Comparison of ENCODE assay signal across 11 mouse cellular contexts in the genomic region with DNA sequence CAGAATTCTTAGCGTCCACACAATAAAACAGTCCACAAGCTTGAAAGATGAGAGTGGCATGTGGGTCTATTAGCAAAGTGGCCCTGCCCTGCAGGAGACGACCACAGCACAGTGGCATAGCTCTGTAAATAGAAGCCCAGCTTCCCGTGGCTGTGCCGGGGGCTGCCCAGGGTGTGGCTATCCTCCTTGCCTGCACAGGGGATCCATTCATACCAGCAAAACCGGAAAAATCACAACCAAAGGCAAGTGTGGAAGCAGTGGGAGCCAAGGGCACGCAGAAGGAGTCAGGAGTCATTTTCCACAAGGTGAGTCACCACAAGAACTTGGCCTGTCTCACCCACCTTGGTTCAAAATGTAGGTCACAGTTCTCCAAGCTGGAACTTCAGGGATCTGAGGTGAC. TPM values are rescaled to one million over a fixed set of nuclear protein-coding genes. Genes with fewer than 3 reads are reported as not detected.
DNase-seq lines count a peak whose midpoint lies in the region; ATAC-seq and TF ChIP-seq lines count a peak whose summit lies in the region.
"Had no signal": no experiment of that assay in that cellular context is flagged by ENCODE, and none has a peak within 500 bp of the region (broad histone marks: within the 10 kb centered on the region; RNA-seq: fewer than 3 reads in every experiment).

No protein-coding gene starts in this region.

- no peak overlapping the region for H3K4me3 ChIP-seq in lung, postnatal 0 days (ENCODE audit: low read depth, low read length)
- no peak overlapping the region for H3K4me3 ChIP-seq in hindbrain, embryonic 16.5 days (ENCODE audit: low read length)
- H3K4me3 ChIP-seq in midbrain, embryonic 13.5 days (replicated peaks) = no peak overlapping the region
- H3K4me3 ChIP-seq: erythroblast, embryonic 14.5 days had no signal

- no peak overlapping the region for H3K9ac ChIP-seq in lung, postnatal 0 days (replicated peaks; ENCODE audit: low read depth)
- no peak overlapping the region for H3K9ac ChIP-seq in hindbrain, embryonic 16.5 days (ENCODE audit: low read depth, low read length)
- H3K9ac ChIP-seq in midbrain, embryonic 13.5 days (replicated peaks) = no peak overlapping the region

- no peaks in the 10 kb centered on the region for H3K9me3 ChIP-seq in lung, postnatal 0 days (ENCODE audit: low read length)
- H3K9me3 ChIP-seq in hindbrain, embryonic 16.5 days (ENCODE audit: control insufficient read depth, low read length) = no peaks in the 10 kb centered on the region
- H3K9me3 ChIP-seq in midbrain, embryonic 13.5 days = no peaks in the 10 kb centered on the region

- ATAC-seq in lung, postnatal 0 days = peak; percentile 48
- ATAC-seq in hindbrain, embryonic 16.5 days = no peak
- no peak for ATAC-seq in midbrain, embryonic 13.5 days

- H3K4me1 ChIP-seq in lung, postnatal 0 days (ENCODE audit: insufficient read depth, low read depth, low read length) = peaks cover 14% of the 10 kb centered on the region; the same call in 1 of the 2 replicates
- H3K4me1 ChIP-seq in hindbrain, embryonic 16.5 days (ENCODE audit: control insufficient read depth, insufficient read depth, low read depth, low read length) = no peaks in the 10 kb centered on the region; the same call in 1 of the 2 replicates
- no peaks in the 10 kb centered on the region for H3K4me1 ChIP-seq in midbrain, embryonic 13.5 days (replicated peaks)

- H3K4me2 ChIP-seq in lung, postnatal 0 days (replicated peaks; ENCODE audit: low read depth, low read length) = no peak overlapping the region
- H3K4me2 ChIP-seq in hindbrain, embryonic 16.5 days (ENCODE audit: low read length) = no peak overlapping the region; the same call in 1 of the 2 replicates
- no peak overlapping the region for H3K4me2 ChIP-seq in midbrain, embryonic 13.5 days (replicated peaks)

- TF ChIP-seq EP300 in lung, postnatal 0 days (IDR thresholded peaks at IDR 0.05) = no peak

- no peaks in the 10 kb centered on the region for H3K27me3 ChIP-seq in lung, postnatal 0 days (replicated peaks; ENCODE audit: insufficient read depth, low read length)
- no peaks in the 10 kb centered on the region for H3K27me3 ChIP-seq in hindbrain, embryonic 16.5 days (replicated peaks; ENCODE audit: control insufficient read depth, insufficient read depth, low read length)
- H3K27me3 ChIP-seq in midbrain, embryonic 13.5 days = no peaks in the 10 kb centered on the region

- no peak for TF ChIP-seq CTCF in lung, postnatal 0 days (IDR thresholded peaks at IDR 0.05)

- WGBS in lung, postnatal 0 days = 41% methylated on average over 6 of the region's 6 CpGs
- WGBS in hindbrain, embryonic 16.5 days = 40% methylated on average over 6 of the region's 6 CpGs
- 62% methylated on average over 6 of the region's 6 CpGs for WGBS in midbrain, embryonic 13.5 days

- peak overlapping the region; percentile 81 for H3K27ac ChIP-seq in lung, postnatal 0 days (ENCODE audit: low read length)
- H3K27ac ChIP-seq in hindbrain, embryonic 16.5 days (ENCODE audit: low read depth, low read length) = no peak overlapping the region
- no peak overlapping the region for H3K27ac ChIP-seq in midbrain, embryonic 13.5 days

- H3K36me3 ChIP-seq in lung, postnatal 0 days (ENCODE audit: insufficient read depth, low read length) = no peaks in the 10 kb centered on the region
- H3K36me3 ChIP-seq in hindbrain, embryonic 16.5 days (ENCODE audit: control insufficient read depth, insufficient read depth, low read length) = no peaks in the 10 kb centered on the region
- H3K36me3 ChIP-seq in midbrain, embryonic 13.5 days = no peaks in the 10 kb centered on the region

- peak; percentile 21 for DNase-seq in kidney, adult 11 months
- no peak for DNase-seq in kidney, postnatal 25 days
- peak; percentile 16 for DNase-seq in NIH3T3 (ENCODE audit: low read depth)
- peak; percentile 57 for DNase-seq in fibroblast of lung, adult 2 months (ENCODE audit: low read depth)
- peak; percentile 80 for DNase-seq in lung, postnatal 0 days (ENCODE audit: low spot score)
- DNase-seq: adrenal gland, adult 8-10 months; cerebellum, adult 9-10 months; right cerebral cortex, adult 18-20 months had no signal

RNA-seq across cellular contexts. Expression of a gene that starts 39.6 kb away (rescaled TPM):
- 18.3 and 21.5 TPM in 2 replicates for polyA plus RNA-seq in lung, postnatal 0 days (2015; fragmentation: Nextera tagmentation; extraction: Ambion mirVana)
- 1.8 and 2.2 TPM in 2 replicates for polyA plus RNA-seq in hindbrain, embryonic 16.5 days (2015; fragmentation: Nextera tagmentation; extraction: Ambion mirVana)
- polyA plus RNA-seq in midbrain, embryonic 13.5 days (2015; fragmentation: Nextera tagmentation; extraction: Ambion mirVana) = 1.5 and 1.7 TPM in 2 replicates
- polyA plus RNA-seq: erythroblast, embryonic 14.5 days had no signal

Comparison
In these comparisons a context has a peak if more than half of its experiments do, and no peak if none do; other contexts are left out.
1. DNase-seq: peak in kidney, adult 11 months (single experiment), NIH3T3 (single experiment), fibroblast of lung, adult 2 months (single experiment) and lung, postnatal 0 days (single experiment); none in kidney, postnatal 25 days (0 of 2).